Mouse (Mus musculus): ENCODE results near the gene Wdr90. TPM values are rescaled to one million over a fixed set of nuclear protein-coding genes. Genes with fewer than 3 reads are reported as not detected.
"Not testable (repeated sequence)": the region's sequence is repeated elsewhere in the genome, so short reads cannot be mapped to it uniquely, and the experiment has no call there.

Wdr90 gene
- total RNA-seq, 1 experiment from 2014 or later: 18.6 TPM

- ATAC-seq (replicated peaks; ENCODE audit: low read depth, poor library complexity, severe bottlenecking): no peak
These were observed 16.7 kb upstream of the Wdr90 start for GRCm38 (mm10) chr17:25877741-25878610.

GRCm38 (mm10) chr17:25877025-25877424 lies 15.7 kb upstream of the Wdr90 start:
- no peak for ATAC-seq (replicated peaks; ENCODE audit: low read depth, poor library complexity, severe bottlenecking)

- no peak for ATAC-seq (replicated peaks; ENCODE audit: low read depth, poor library complexity, severe bottlenecking)
These were observed 15.1 kb upstream of the Wdr90 start for GRCm38 (mm10) chr17:25876347-25876915.

- ATAC-seq (replicated peaks; ENCODE audit: low read depth, poor library complexity, severe bottlenecking): peak; percentile 81
These were observed 14.2 kb upstream of the Wdr90 start for GRCm38 (mm10) chr17:25875171-25876136.

- peak; percentile 74 for ATAC-seq (replicated peaks; ENCODE audit: low read depth, poor library complexity, severe bottlenecking)
These were observed 13.4 kb upstream of the Wdr90 start, which contains the start of gene Mettl26 for GRCm38 (mm10) chr17:25874721-25875170. Mettl26 (plus strand) TSS chr17:25875074.

GRCm38 (mm10) chr17:25874148-25874720 lies 12.9 kb upstream of the Wdr90 start:
- ATAC-seq (replicated peaks; ENCODE audit: low read depth, poor library complexity, severe bottlenecking): no peak

- ATAC-seq (replicated peaks; ENCODE audit: low read depth, poor library complexity, severe bottlenecking): no peak
These were observed 12.3 kb upstream of the Wdr90 start for GRCm38 (mm10) chr17:25873405-25874147.

- ATAC-seq (replicated peaks; ENCODE audit: low read depth, poor library complexity, severe bottlenecking): no peak
These were observed 11.4 kb upstream of the Wdr90 start for GRCm38 (mm10) chr17:25872676-25873075.

GRCm38 (mm10) chr17:25871566-25871965 lies 10.3 kb upstream of the Wdr90 start:
- not testable (repeated sequence) for ATAC-seq (replicated peaks; ENCODE audit: low read depth, poor library complexity, severe bottlenecking)

- ATAC-seq (replicated peaks; ENCODE audit: low read depth, poor library complexity, severe bottlenecking): no peak
These were observed 8.7 kb upstream of the Wdr90 start for GRCm38 (mm10) chr17:25869954-25870353.

GRCm38 (mm10) chr17:25869498-25869897 lies 8.2 kb upstream of the Wdr90 start:
- ATAC-seq (replicated peaks; ENCODE audit: low read depth, poor library complexity, severe bottlenecking): no peak

- ATAC-seq (replicated peaks; ENCODE audit: low read depth, poor library complexity, severe bottlenecking): peak; percentile 89
These were observed 7.4 kb upstream of the Wdr90 start, which contains the start of gene Mcrip2 for GRCm38 (mm10) chr17:25868601-25869191. Mcrip2 (minus strand) TSS chr17:25868764.

- peak; percentile 46 for ATAC-seq (replicated peaks; ENCODE audit: low read depth, poor library complexity, severe bottlenecking)
These were observed 6.7 kb upstream of the Wdr90 start for GRCm38 (mm10) chr17:25867836-25868600.

GRCm38 (mm10) chr17:25867509-25867835 lies 6.2 kb upstream of the Wdr90 start:
- peak; percentile 19; the same call in 1 of the 2 replicates for ATAC-seq (replicated peaks; ENCODE audit: low read depth, poor library complexity, severe bottlenecking)

- ATAC-seq (replicated peaks; ENCODE audit: low read depth, poor library complexity, severe bottlenecking): no peak
These were observed 4.9 kb upstream of the Wdr90 start for GRCm38 (mm10) chr17:25866172-25866571.

- ATAC-seq (replicated peaks; ENCODE audit: low read depth, poor library complexity, severe bottlenecking): no peak
These were observed 4.0 kb upstream of the Wdr90 start for GRCm38 (mm10) chr17:25865288-25865687.

- no peak for ATAC-seq (replicated peaks; ENCODE audit: low read depth, poor library complexity, severe bottlenecking)
These were observed 3.0 kb upstream of the Wdr90 start for GRCm38 (mm10) chr17:25864311-25864710.

GRCm38 (mm10) chr17:25863681-25864080 lies 2.4 kb upstream of the Wdr90 start:
- ATAC-seq (replicated peaks; ENCODE audit: low read depth, poor library complexity, severe bottlenecking): no peak

All from common myeloid progenitor, adult 5-6 weeks (primary cell).